ENCODE assay signal across 19 mouse cellular contexts in the genomic region with DNA sequence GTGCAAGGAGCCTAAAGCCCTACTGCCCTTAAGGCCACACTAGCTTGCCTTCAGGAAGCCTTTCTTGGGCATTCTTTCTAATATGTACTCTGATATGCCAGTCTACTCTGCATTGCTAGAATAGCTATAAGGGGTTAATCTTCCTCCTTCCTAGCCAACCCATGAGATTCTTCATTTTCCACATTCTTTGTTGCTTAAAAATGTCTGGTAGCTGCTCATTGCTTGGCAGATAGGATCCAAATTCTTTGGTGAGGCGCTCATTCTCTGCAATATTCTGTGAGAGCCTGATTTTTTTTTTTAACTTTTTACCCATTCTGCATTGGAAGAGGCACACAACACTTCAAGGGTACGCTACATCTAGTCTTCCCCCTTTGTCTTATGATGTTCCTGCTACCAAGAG.
"Had no signal": no experiment of that assay in that cellular context is flagged by ENCODE, and none has a peak within 500 bp of the region (broad histone marks: within the 10 kb centered on the region; RNA-seq: fewer than 3 reads in every experiment).

No protein-coding gene starts in this region.

- H3K9ac ChIP-seq: lung, embryonic 15.5 days; midbrain, embryonic 12.5 days; neural tube, embryonic 13.5 days; neural tube, embryonic 15.5 days had no signal

- H3K27me3 ChIP-seq: lung, embryonic 15.5 days; midbrain, embryonic 12.5 days; neural tube, embryonic 13.5 days; neural tube, embryonic 15.5 days had no signal

- H3K27ac ChIP-seq: lung, embryonic 15.5 days; midbrain, embryonic 10.5 days; midbrain, embryonic 12.5 days; neural tube, embryonic 13.5 days; neural tube, embryonic 15.5 days had no signal

- H3K4me3 ChIP-seq: lung, embryonic 15.5 days; midbrain, embryonic 10.5 days; midbrain, embryonic 12.5 days; myocyte; neural tube, embryonic 13.5 days; neural tube, embryonic 15.5 days had no signal

- H3K4me1 ChIP-seq: midbrain, embryonic 10.5 days; neural tube, embryonic 13.5 days; neural tube, embryonic 15.5 days had no signal

- DNase-seq: lung, adult 18-20 months; lung, postnatal 4 days; midbrain, embryonic 14.5 days; retina, postnatal 1 day; right cerebral cortex, adult 18-20 months; right cerebral cortex, postnatal 25 days; right cerebral cortex, postnatal 4 days; spleen, adult 18-20 months; thymus, adult 2 months; thymus, postnatal 25 days; thymus, postnatal 4 days had no signal

- H3K36me3 ChIP-seq: lung, embryonic 15.5 days; midbrain, embryonic 10.5 days; midbrain, embryonic 12.5 days; neural tube, embryonic 13.5 days; neural tube, embryonic 15.5 days had no signal

- H3K4me2 ChIP-seq: lung, embryonic 15.5 days; midbrain, embryonic 12.5 days; neural tube, embryonic 13.5 days; neural tube, embryonic 15.5 days had no signal

- ATAC-seq: lung, postnatal 0 days; midbrain, embryonic 16.5 days had no signal

- H3K9me3 ChIP-seq: lung, embryonic 15.5 days; midbrain, embryonic 10.5 days; midbrain, embryonic 12.5 days; neural tube, embryonic 13.5 days; neural tube, embryonic 15.5 days had no signal
